In genomic region chr4:116644326-116644725, GRCm38 (mm10) we compare ENCODE assay signal across 9 mouse cellular contexts. TPM values are rescaled to one million over a fixed set of nuclear protein-coding genes. Genes with fewer than 3 reads are reported as not detected.
A peak's percentile ranks its signal among the peaks of the same experiment; 100 is the strongest.
DNase-seq lines count a peak whose midpoint lies in the region; ATAC-seq and TF ChIP-seq lines count a peak whose summit lies in the region.
"Had no signal": no experiment of that assay in that cellular context is flagged by ENCODE, and none has a peak within 500 bp of the region (broad histone marks: within the 10 kb centered on the region; RNA-seq: fewer than 3 reads in every experiment).

No protein-coding gene starts in this region.

- ATAC-seq in hematopoietic stem cell, adult 5-6 weeks (replicated peaks in 1 of 2; ENCODE audit: insufficient read depth in 1 of 2, low FRiP score in 2 of 2, low TSS enrichment in 1 of 2, low read depth in 1 of 2, poor library complexity in 2 of 2, severe bottlenecking in 2 of 2): peak; percentile 71 to 72
- ATAC-seq in megakaryocyte, adult 5-6 weeks (ENCODE audit: poor library complexity, severe bottlenecking): peak; percentile 80

- no peaks in the 10 kb centered on the region for H3K9me3 ChIP-seq in E14TG2a.4 (ENCODE audit: low read length)
- H3K9me3 ChIP-seq: embryonic facial prominence, embryonic 12.5 days; limb, embryonic 15.5 days had no signal

- peaks cover 76% of the 10 kb centered on the region for H3K4me1 ChIP-seq in E14TG2a.4 (replicated peaks; ENCODE audit: low read depth, low read length)

- H3K4me3 ChIP-seq in E14TG2a.4 (replicated peaks; ENCODE audit: low read length): no peak overlapping the region
- H3K4me3 ChIP-seq: embryonic facial prominence, embryonic 12.5 days; limb, embryonic 15.5 days had no signal

- DNase-seq in heart, postnatal 10 days: peak; percentile 33 to 57
- DNase-seq in heart, adult 11 months: no peak
- peak; percentile 39 for DNase-seq in A20 (ENCODE audit: low read depth, low spot score)
- no peak for DNase-seq in urinary bladder, postnatal 36 days (ENCODE audit: low spot score in 2 of 2)

- H3K36me3 ChIP-seq in E14TG2a.4 (ENCODE audit: insufficient read depth, low read length): peaks cover 97% of the 10 kb centered on the region

- TF ChIP-seq CTCF in E14TG2a.4 (conservative IDR thresholded peaks at IDR 0.05; ENCODE audit: low read length): peak; percentile 36; the same call in 1 of the 2 replicates

- intact Hi-C loops in heart, postnatal 10 days (cut with DNase I): no loop called here

- no peaks in the 10 kb centered on the region for H3K27me3 ChIP-seq in E14TG2a.4 (ENCODE audit: insufficient read depth, low read length)
- H3K27me3 ChIP-seq: embryonic facial prominence, embryonic 12.5 days; limb, embryonic 15.5 days had no signal

RNA-seq across cellular contexts. Expression of gene Akr1a1, which starts 7.2 kb away (rescaled TPM):
- 100 to 1,000 TPM; 419 to 457 TPM for total RNA-seq in heart, postnatal 10 days (2021)
- total RNA-seq in hematopoietic stem cell, adult 5-6 weeks (2017): 341 and 616 TPM in 2 replicates
- total RNA-seq in megakaryocyte, adult 5-6 weeks (2015): 465 and 471 TPM in 2 replicates
- total RNA-seq in megakaryocyte, adult 5-6 weeks (2017): 733 and 897 TPM in 2 replicates

RNA-seq across cellular contexts. Expression of gene Nasp, which starts 16.6 kb away (rescaled TPM):
- total RNA-seq in heart, postnatal 10 days (2021): 10 to 100 TPM; 46.4 to 53.6 TPM
- 291 and 379 TPM in 2 replicates for total RNA-seq in hematopoietic stem cell, adult 5-6 weeks (2017)
- 95.7 and 101 TPM in 2 replicates for total RNA-seq in megakaryocyte, adult 5-6 weeks (2015)
- 225 and 236 TPM in 2 replicates for total RNA-seq in megakaryocyte, adult 5-6 weeks (2017)

RNA-seq across cellular contexts. Expression of gene Prdx1, which starts 41.0 kb away (rescaled TPM):
- 100 to 1,000 TPM; 420 to 430 TPM for total RNA-seq in heart, postnatal 10 days (2021)
- total RNA-seq in hematopoietic stem cell, adult 5-6 weeks (2017): 221 and 249 TPM in 2 replicates
- 556 and 644 TPM in 2 replicates for total RNA-seq in megakaryocyte, adult 5-6 weeks (2015)
- 344 and 395 TPM in 2 replicates for total RNA-seq in megakaryocyte, adult 5-6 weeks (2017)

RNA-seq across cellular contexts. Expression of gene Ccdc17, which starts 47.9 kb away (rescaled TPM):
- total RNA-seq in heart, postnatal 10 days (2021): 1 to 10 TPM; 2.1 to 3.2 TPM
- 4.6 and 7.3 TPM in 2 replicates for total RNA-seq in hematopoietic stem cell, adult 5-6 weeks (2017)
- total RNA-seq in megakaryocyte, adult 5-6 weeks (2015): 2.7 and 3.3 TPM in 2 replicates
- 2.6 and 4.3 TPM in 2 replicates for total RNA-seq in megakaryocyte, adult 5-6 weeks (2017)

Comparison
In these comparisons a context has a peak if more than half of its experiments do, and no peak if none do; other contexts are left out.
1. DNase-seq: peak in heart, postnatal 10 days (2 of 2) and A20 (single experiment); none in heart, adult 11 months (single experiment) and urinary bladder, postnatal 36 days (0 of 2).